ENCODE assay signal across 22 mouse cellular contexts in genomic region chr7:84333996-84334395, GRCm38 (mm10).
DNase-seq lines count a peak whose midpoint lies in the region; ATAC-seq and TF ChIP-seq lines count a peak whose summit lies in the region.
"Had no signal": no experiment of that assay in that cellular context is flagged by ENCODE, and none has a peak within 500 bp of the region (broad histone marks: within the 10 kb centered on the region; RNA-seq: fewer than 3 reads in every experiment).

No protein-coding gene starts in this region.

- peak; percentile 5 for DNase-seq in forebrain, embryonic 11.5 days (ENCODE audit: low spot score)
- DNase-seq in heart, adult 2 months: no peak
- peak; percentile 77 for DNase-seq in NIH3T3 (ENCODE audit: low read depth)
- no peak for DNase-seq in cerebellum, postnatal 14 days
- DNase-seq: adrenal gland, postnatal 36 days; cerebellum, adult 11-12 months; cerebellum, postnatal 10 days; gastrocnemius, postnatal 14 days; heart, adult 18-20 months; kidney, adult 8-10 months; kidney, postnatal 10 days; thymus, postnatal 25 days had no signal

- peaks cover 2% of the 10 kb centered on the region; the same call in 1 of the 2 replicates for H3K4me1 ChIP-seq in forebrain, embryonic 11.5 days (replicated peaks; ENCODE audit: control insufficient read depth, insufficient read depth, low read length)
- H3K4me1 ChIP-seq in forebrain, embryonic 12.5 days: peaks cover 33% of the 10 kb centered on the region
- H3K4me1 ChIP-seq in heart, embryonic 15.5 days (replicated peaks): peaks cover 80% of the 10 kb centered on the region
- peaks cover 7% of the 10 kb centered on the region; the same call in 1 of the 2 replicates for H3K4me1 ChIP-seq in heart, adult 2 months (ENCODE audit: control insufficient read depth, insufficient read depth, low read length)

- H3K4me3 ChIP-seq in forebrain, embryonic 11.5 days (ENCODE audit: low read depth, low read length): no peak overlapping the region
- no peak overlapping the region for H3K4me3 ChIP-seq in forebrain, embryonic 12.5 days (replicated peaks)
- H3K4me3 ChIP-seq in heart, embryonic 15.5 days: no peak overlapping the region
- no peak overlapping the region for H3K4me3 ChIP-seq in heart, adult 2 months
- no peak overlapping the region for H3K4me3 ChIP-seq in myocyte
- H3K4me3 ChIP-seq: embryonic facial prominence, embryonic 12.5 days; hindbrain, embryonic 15.5 days; midbrain, embryonic 12.5 days; stomach, embryonic 15.5 days had no signal

- 90% methylated on average over 3 of the region's 3 CpGs for WGBS in forebrain, embryonic 11.5 days
- WGBS in forebrain, embryonic 12.5 days: 92% methylated on average over 3 of the region's 3 CpGs
- 49% methylated on average over 3 of the region's 3 CpGs for WGBS in heart, embryonic 15.5 days
- whole genome bisulfite sequencing in heart, adult 2 months: 52% methylated on average over 3 of the region's 3 CpGs

- no peaks in the 10 kb centered on the region for H3K27me3 ChIP-seq in forebrain, embryonic 11.5 days (ENCODE audit: control insufficient read depth, insufficient read depth, low read length)
- no peaks in the 10 kb centered on the region for H3K27me3 ChIP-seq in forebrain, embryonic 12.5 days
- H3K27me3 ChIP-seq in heart, embryonic 15.5 days: no peaks in the 10 kb centered on the region
- no peaks in the 10 kb centered on the region for H3K27me3 ChIP-seq in heart, adult 2 months (ENCODE audit: control insufficient read depth, insufficient read depth, low read length)
- no peaks in the 10 kb centered on the region for H3K27me3 ChIP-seq in myocyte (ENCODE audit: control insufficient read depth, insufficient read depth, insufficient read length)
- H3K27me3 ChIP-seq: CH12.LX; embryonic facial prominence, embryonic 12.5 days; hindbrain, embryonic 15.5 days; midbrain, embryonic 12.5 days; stomach, embryonic 15.5 days had no signal

- TF ChIP-seq CTCF in heart, adult 2 months (IDR thresholded peaks at IDR 0.05): no peak

- no peaks in the 10 kb centered on the region for H3K9me3 ChIP-seq in forebrain, embryonic 11.5 days (ENCODE audit: control insufficient read depth, low read length)
- no peaks in the 10 kb centered on the region for H3K9me3 ChIP-seq in forebrain, embryonic 12.5 days
- H3K9me3 ChIP-seq in heart, embryonic 15.5 days (replicated peaks): no peaks in the 10 kb centered on the region
- H3K9me3 ChIP-seq: embryonic facial prominence, embryonic 12.5 days; G1E; hindbrain, embryonic 15.5 days; midbrain, embryonic 12.5 days; stomach, embryonic 15.5 days had no signal

- no peak overlapping the region for H3K4me2 ChIP-seq in forebrain, embryonic 11.5 days (ENCODE audit: low read depth, low read length, severe bottlenecking)
- H3K4me2 ChIP-seq in forebrain, embryonic 12.5 days: no peak overlapping the region
- no peak overlapping the region for H3K4me2 ChIP-seq in heart, embryonic 15.5 days
- H3K4me2 ChIP-seq in myocyte (ENCODE audit: low read depth): no peak overlapping the region
- H3K4me2 ChIP-seq: embryonic facial prominence, embryonic 12.5 days; hindbrain, embryonic 15.5 days; midbrain, embryonic 12.5 days; stomach, embryonic 15.5 days had no signal

- no peaks in the 10 kb centered on the region for H3K36me3 ChIP-seq in forebrain, embryonic 11.5 days (ENCODE audit: control insufficient read depth, insufficient read depth, low read length)
- peaks cover 19% of the 10 kb centered on the region for H3K36me3 ChIP-seq in forebrain, embryonic 12.5 days (replicated peaks)
- H3K36me3 ChIP-seq in heart, embryonic 15.5 days: no peaks in the 10 kb centered on the region
- no peaks in the 10 kb centered on the region for H3K36me3 ChIP-seq in heart, adult 2 months (ENCODE audit: control insufficient read depth, insufficient read depth, low read length)
- H3K36me3 ChIP-seq in myocyte (ENCODE audit: control insufficient read depth, insufficient read depth): no peaks in the 10 kb centered on the region
- H3K36me3 ChIP-seq: embryonic facial prominence, embryonic 12.5 days; G1E; hindbrain, embryonic 15.5 days; stomach, embryonic 15.5 days had no signal

- H3K79me2 ChIP-seq in heart, adult 2 months (replicated peaks; ENCODE audit: control insufficient read depth, insufficient read depth, low read length): no peaks in the 10 kb centered on the region
- H3K79me2 ChIP-seq in myocyte (ENCODE audit: control insufficient read depth, insufficient read depth): no peaks in the 10 kb centered on the region

- no peak for TF ChIP-seq EP300 in heart, adult 2 months (IDR thresholded peaks at IDR 0.05; ENCODE audit: insufficient read depth, low read depth, low read length)

- TF ChIP-seq POLR2A in heart, adult 2 months (IDR thresholded peaks at IDR 0.05; ENCODE audit: insufficient read depth, low read depth, low read length): no peak
- TF ChIP-seq POLR2A in myocyte (IDR thresholded peaks at IDR 0.05; ENCODE audit: insufficient read length, low read depth): no peak

- no peak overlapping the region for H3K27ac ChIP-seq in forebrain, embryonic 11.5 days (ENCODE audit: low read depth, low read length)
- no peak overlapping the region; the same call in 1 of the 2 replicates for H3K27ac ChIP-seq in forebrain, embryonic 12.5 days
- H3K27ac ChIP-seq in heart, embryonic 15.5 days: 0 out of 2 replicates have a peak overlapping the region, but pooled peaks have one; percentile 28
- H3K27ac ChIP-seq in heart, adult 2 months: no peak overlapping the region
- H3K27ac ChIP-seq: embryonic facial prominence, embryonic 12.5 days; hindbrain, embryonic 15.5 days; midbrain, embryonic 12.5 days; stomach, embryonic 15.5 days had no signal

- H3ac ChIP-seq in myocyte (ENCODE audit: control insufficient read depth, insufficient read length): no peak overlapping the region

- no peak for ATAC-seq in forebrain, embryonic 11.5 days (replicated peaks; ENCODE audit: low FRiP score)
- no peak for ATAC-seq in forebrain, embryonic 12.5 days (ENCODE audit: low FRiP score)
- no peak for ATAC-seq in heart, embryonic 15.5 days (replicated peaks; ENCODE audit: insufficient number of reproducible peaks, insufficient read depth, low FRiP score, low read depth)
- ATAC-seq: activated CD4-positive, CD25-positive, alpha-beta regulatory T cell, adult 4 months had no signal

- H3K9ac ChIP-seq in forebrain, embryonic 11.5 days (ENCODE audit: low read length): no peak overlapping the region
- H3K9ac ChIP-seq in forebrain, embryonic 12.5 days: no peak overlapping the region
- no peak overlapping the region for H3K9ac ChIP-seq in heart, embryonic 15.5 days
- no peak overlapping the region for H3K9ac ChIP-seq in heart, adult 2 months (ENCODE audit: low read depth, low read length)
- H3K9ac ChIP-seq: embryonic facial prominence, embryonic 12.5 days; hindbrain, embryonic 15.5 days; midbrain, embryonic 12.5 days; stomach, embryonic 15.5 days had no signal

- intact Hi-C loops in heart, adult 2 months (cut with DNase I): no loop called here

TF ChIP-seq in myocyte, 11 proteins besides CTCF, POLR2A, EP300 and RAD21:
- TF ChIP-seq REST (IDR thresholded peaks at IDR 0.05; ENCODE audit: insufficient read depth, insufficient read length): no peak
- no peak for TF ChIP-seq MAX (IDR thresholded peaks at IDR 0.05; ENCODE audit: low read depth)
- TF ChIP-seq USF1 (IDR thresholded peaks at IDR 0.05; ENCODE audit: low read depth): peak; percentile 31
TF ChIP-seq in myocyte: peak in this region for 1.

Comparison
In these comparisons a context has a peak if more than half of its experiments do, and no peak if none do; other contexts are left out.
1. DNase-seq: peak in forebrain, embryonic 11.5 days (single experiment) and NIH3T3 (single experiment); none in heart, adult 2 months (0 of 2) and cerebellum, postnatal 14 days (0 of 2).